Mouse (Mus musculus) kidney, adult 2 months (tissue): Measurements from ENCODE around the gene Rin2. TPM values are rescaled to one million over a fixed set of nuclear protein-coding genes. Genes with fewer than 3 reads are reported as not detected.

Experiments
- DNase-seq: peaks from one replicate; pipeline ENCODE4 v3.0.0; 2021
- H3K27ac ChIP-seq: fragments of 200-500 bp; 2 replicates; pipeline ENCODE4 v1.5.1; 2012; ENCODE audit warnings: low read depth, low read length, control low read depth, inconsistent platforms; ENCODE audit not compliant: insufficient read depth
- H3K27me3 ChIP-seq: fragments of 200-500 bp; replicated peaks from 2 replicates; pipeline ENCODE4 v1.6.1; 2012; ENCODE audit warnings: mild to moderate bottlenecking, moderate library complexity, low read length, inconsistent platforms; ENCODE audit not compliant: control insufficient read depth, insufficient read depth
- H3K36me3 ChIP-seq: fragments of 200-500 bp; 2 replicates; pipeline ENCODE4 v1.6.1; 2012; ENCODE audit warnings: mild to moderate bottlenecking, moderate library complexity, low read length, inconsistent platforms; ENCODE audit not compliant: control insufficient read depth, insufficient read depth
- H3K4me1 ChIP-seq: fragments of 200-500 bp; 2 replicates; pipeline ENCODE4 v1.6.1; 2011; ENCODE audit warnings: low read length; ENCODE audit not compliant: control insufficient read depth, insufficient read depth
- H3K4me3 ChIP-seq: fragments of 200-500 bp; 2 replicates; pipeline ENCODE4 v1.5.1; 2011; ENCODE audit warnings: mild to moderate bottlenecking, low read depth, low read length, control low read depth; ENCODE audit not compliant: insufficient read depth
- CTCF ChIP-seq: fragments of 200-500 bp; conservative IDR thresholded peaks from 2 replicates; pipeline ENCODE4 v1.5.1; 2011; ENCODE audit warnings: low read depth, mild to moderate bottlenecking, control low read depth, low read length, moderate library complexity, mixed read lengths; ENCODE audit not compliant: insufficient read depth, insufficient read length
- POLR2A ChIP-seq: fragments of 200-500 bp; IDR thresholded peaks from one replicate; pipeline ENCODE4 v1.6.1; 2011; ENCODE audit warnings: low read depth, low read length, control low read depth
- WGBS: fragments of 180-500 bp; shearing (Covaris S2); methylation state at CpG from one replicate; pipeline ENCODE4 v1.1.7; 2018; 5-methylcytosine and 5-hydroxymethylcytosine counted together
- polyA plus RNA-seq: library from polyadenylated mRNA; depleted of rRNA; stranded (reverse); fragments of >200 nt; gene quantifications from 2 replicates; pipeline ENCODE4 v1.2.3, GENCODE M21; 2012

Rin2 gene
- polyA plus RNA-seq, 1 experiment = 18.8 TPM

GRCm38 (mm10) chr2:145872099-145872498 lies 197.1 kb downstream of the Rin2 start:
- WGBS = 65% methylated on average over 1 of the region's 1 CpGs
- no peak overlapping the region for H3K4me3 ChIP-seq
- H3K27me3 ChIP-seq = no peaks in the 10 kb centered on the region
- 0 out of 2 replicates have a peak overlapping the region, but pooled peaks have one; percentile 17 for H3K27ac ChIP-seq
- peak; percentile 41 for DNase-seq
- peaks cover 2% of the 10 kb centered on the region; the same call in 1 of the 2 replicates for H3K36me3 ChIP-seq
- H3K4me1 ChIP-seq = peaks cover 3% of the 10 kb centered on the region; the same call in 1 of the 2 replicates
- TF ChIP-seq POLR2A (no peak), CTCF (no peak)

DNA sequence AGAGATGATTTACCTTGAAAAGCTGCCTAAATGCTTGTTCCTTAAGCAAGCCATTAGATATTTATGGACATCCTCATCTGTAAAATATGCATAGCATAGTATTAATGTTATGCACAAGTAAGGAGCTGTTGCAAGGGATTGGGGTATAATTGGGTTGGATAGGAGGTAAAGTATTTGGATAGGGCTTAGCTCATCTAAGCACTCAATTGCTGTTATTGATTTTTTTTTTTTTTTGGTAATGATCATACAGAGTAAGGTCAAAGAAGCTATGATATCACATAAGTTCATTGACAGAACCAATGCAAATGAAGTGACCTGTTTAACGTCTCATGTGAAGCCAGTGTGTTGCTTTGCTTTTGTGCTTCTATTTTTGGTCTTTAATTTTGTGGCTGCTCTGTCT lies 198.9 kb downstream of the Rin2 start:
- Histone ChIP-seq H3K4me1 (peaks cover 3% of the 10 kb centered on the region; the same call in 1 of the 2 replicates), H3K27ac (no peak overlapping the region), H3K27me3 (no peaks in the 10 kb centered on the region), H3K4me3 (no peak overlapping the region), H3K36me3 (peaks cover 11% of the 10 kb centered on the region)
- 53% methylated on average over 1 of the region's 1 CpGs for WGBS
- DNase-seq = no peak
- TF ChIP-seq CTCF (no peak), POLR2A (no peak)

DNA sequence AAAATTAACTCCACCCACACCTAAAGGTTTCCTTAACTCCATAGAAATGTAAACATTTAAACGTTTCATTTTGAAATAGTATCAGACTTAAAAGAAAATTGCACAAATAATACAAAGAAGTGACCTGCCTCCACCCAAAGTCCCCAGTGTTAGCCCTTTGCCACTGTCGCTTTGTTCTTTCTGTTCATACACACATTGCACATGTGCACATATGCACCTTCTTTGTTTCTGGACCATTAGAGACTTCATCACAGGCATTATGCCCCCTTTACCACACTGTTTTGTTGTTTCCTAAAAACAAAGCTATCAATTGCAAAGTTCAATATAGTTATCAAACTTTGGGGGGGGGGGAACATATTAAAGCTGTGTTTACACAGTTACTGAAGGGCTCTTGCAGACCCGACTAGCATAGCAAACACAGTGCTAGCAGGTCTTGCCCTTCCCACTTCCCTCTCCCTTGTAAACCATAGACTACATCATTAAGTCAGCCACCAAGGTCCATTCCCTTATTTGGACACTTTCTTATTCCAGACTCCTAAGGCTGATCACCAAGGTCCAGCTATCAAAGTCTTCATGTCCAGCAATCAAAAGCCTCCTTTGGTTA lies 200.0 kb downstream of the Rin2 start:
- WGBS = 54% methylated on average over 3 of the region's 3 CpGs
- H3K27me3 ChIP-seq = no peaks in the 10 kb centered on the region
- no peak overlapping the region for H3K27ac ChIP-seq
- no peak overlapping the region for H3K4me3 ChIP-seq
- H3K4me1 ChIP-seq = peaks cover 3% of the 10 kb centered on the region; the same call in 1 of the 2 replicates
- no peak for DNase-seq
- peaks cover 12% of the 10 kb centered on the region for H3K36me3 ChIP-seq
- no peak for TF ChIP-seq POLR2A

GRCm38 (mm10) chr2:145877191-145877590 lies 202.2 kb downstream of the Rin2 start:
- H3K36me3 ChIP-seq = peaks cover 12% of the 10 kb centered on the region
- TF ChIP-seq CTCF (no peak), POLR2A (no peak)
- WGBS = 91% methylated on average over 3 of the region's 3 CpGs

GRCm38 (mm10) chr2:145880887-145881747 lies 206.1 kb downstream of the Rin2 start:
- TF ChIP-seq POLR2A = no peak
- Histone ChIP-seq H3K4me3 (no peak overlapping the region), H3K36me3 (peaks cover 20% of the 10 kb centered on the region), H3K27ac (peak overlapping the region; percentile 33), H3K27me3 (no peaks in the 10 kb centered on the region), H3K4me1 (peaks cover 23% of the 10 kb centered on the region)
- WGBS = 49% methylated on average over 11 of the region's 11 CpGs
- DNase-seq = peak; percentile 36

More at GRCm38 (mm10) chr2:145877191-145877590, 202.2 kb downstream of the Rin2 start:
- H3K27me3 ChIP-seq = no peaks in the 10 kb centered on the region
- H3K4me1 ChIP-seq = peaks cover 8% of the 10 kb centered on the region; the same call in 1 of the 2 replicates
- no peak for DNase-seq
- H3K4me3 ChIP-seq = no peak overlapping the region
- no peak overlapping the region for H3K27ac ChIP-seq

GRCm38 (mm10) chr2:145881932-145882331 lies 206.9 kb downstream of the Rin2 start:
- DNase-seq = no peak
- H3K4me1 ChIP-seq = peaks cover 23% of the 10 kb centered on the region
- peak overlapping the region; percentile 22; the same call in 1 of the 2 replicates for H3K27ac ChIP-seq
- no peak for TF ChIP-seq POLR2A
- TF ChIP-seq CTCF = no peak
- H3K36me3 ChIP-seq = peaks cover 19% of the 10 kb centered on the region
- H3K4me3 ChIP-seq = no peak overlapping the region
- H3K27me3 ChIP-seq = no peaks in the 10 kb centered on the region
- 66% methylated on average over 5 of the region's 5 CpGs for WGBS

DNA sequence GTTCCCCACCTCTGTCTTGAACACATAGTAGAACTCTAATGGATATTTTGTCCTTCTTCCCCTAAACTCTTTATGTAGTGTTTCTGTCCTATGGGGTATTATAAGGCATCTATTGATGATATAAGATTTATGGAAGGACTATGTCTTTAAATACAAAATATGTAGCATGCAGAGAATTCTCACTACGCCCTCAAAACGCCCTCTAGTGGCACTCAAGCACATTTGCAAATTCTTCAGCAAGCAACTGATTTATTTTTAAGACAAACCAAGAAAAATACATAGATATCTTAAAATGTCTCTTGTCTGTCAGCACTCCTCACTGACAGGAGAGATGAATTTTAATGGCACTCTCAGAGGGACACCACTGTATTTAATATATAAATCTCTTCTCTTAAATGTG lies 207.4 kb downstream of the Rin2 start:
- 8% methylated on average over 2 of the region's 2 CpGs for WGBS
- H3K36me3 ChIP-seq = peaks cover 16% of the 10 kb centered on the region; the same call in 1 of the 2 replicates

More for the DNA sequence above, 207.4 kb downstream of the Rin2 start:
- no peak overlapping the region for H3K4me3 ChIP-seq
- H3K27ac ChIP-seq = no peak overlapping the region
- H3K27me3 ChIP-seq = no peaks in the 10 kb centered on the region
- peaks cover 23% of the 10 kb centered on the region for H3K4me1 ChIP-seq
- no peak for TF ChIP-seq POLR2A
- peak; percentile 25; the same call in 1 of the 2 replicates for TF ChIP-seq CTCF
- DNase-seq = peak; percentile 34
